Mouse (Mus musculus): Measurements from ENCODE around the gene Efna1. TPM values are rescaled to one million over a fixed set of nuclear protein-coding genes. Genes with fewer than 3 reads are reported as not detected.

Gene Efna1
- polyA plus RNA-seq, 1 experiment from 2014 or later: 16.4 TPM

GRCm38 (mm10) chr3:89238494-89238893 is 42.4 kb downstream of the Efna1 start:
- Histone ChIP-seq H3K4me2 (replicated peaks; ENCODE audit: low read depth, low read length) (no peak overlapping the region), H3K4me3 (ENCODE audit: low read depth, low read length) (no peak overlapping the region), H3K27me3 (ENCODE audit: control insufficient read depth, insufficient read depth, low read length) (no peaks in the 10 kb centered on the region), H3K9ac (ENCODE audit: low read depth, low read length) (no peak overlapping the region), H3K4me1 (replicated peaks; ENCODE audit: control insufficient read depth, insufficient read depth, low read length) (peaks cover 2% of the 10 kb centered on the region), H3K27ac (ENCODE audit: low read depth, low read length) (no peak overlapping the region), H3K36me3 (ENCODE audit: control insufficient read depth, insufficient read depth, low read length) (0 out of 2 replicates have a peak, but pooled peaks cover 3% of the 10 kb centered on the region), H3K9me3 (ENCODE audit: control insufficient read depth, low read length) (no peaks in the 10 kb centered on the region)
- WGBS: 71% methylated on average over 9 of the region's 12 CpGs
- ATAC-seq (ENCODE audit: low FRiP score) (no peak), DNase-seq (ENCODE audit: low spot score) (no peak)

DNA sequence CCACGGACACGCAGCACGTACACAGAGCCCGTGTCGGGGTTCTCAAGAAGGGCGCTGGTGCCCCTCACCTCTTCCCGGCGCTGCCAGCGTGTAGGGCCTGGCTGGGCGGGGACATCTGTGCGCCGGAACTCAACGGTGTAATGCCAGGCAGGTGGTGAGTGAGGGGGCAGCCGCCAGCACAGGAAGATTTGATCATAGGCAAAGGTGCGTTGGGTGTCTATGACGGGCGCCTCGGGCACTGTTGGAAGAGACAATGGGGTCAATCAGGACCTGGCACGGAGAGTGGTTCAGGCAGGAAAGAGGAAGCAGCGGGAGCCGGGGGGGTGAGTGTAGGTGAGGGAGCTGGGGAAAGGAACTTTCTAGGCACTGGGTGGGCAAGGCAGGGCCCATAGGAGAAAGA is 43.3 kb downstream of the Efna1 start:
- ATAC-seq (ENCODE audit: low FRiP score) (no peak), DNase-seq (ENCODE audit: low spot score) (no peak)
- no peak overlapping the region for H3K27ac ChIP-seq (ENCODE audit: low read depth, low read length)

GRCm38 (mm10) chr3:89236516-89236915 is 44.4 kb downstream of the Efna1 start:
- no peak overlapping the region for H3K9ac ChIP-seq (ENCODE audit: low read depth, low read length)
- DNase-seq (ENCODE audit: low spot score): no peak
- H3K36me3 ChIP-seq (ENCODE audit: control insufficient read depth, insufficient read depth, low read length): 0 out of 2 replicates have a peak, but pooled peaks cover 3% of the 10 kb centered on the region
- no peak overlapping the region for H3K4me2 ChIP-seq (replicated peaks; ENCODE audit: low read depth, low read length)
- 91% methylated on average over 10 of the region's 10 CpGs for WGBS
- ATAC-seq (ENCODE audit: low FRiP score): no peak
- H3K4me3 ChIP-seq (ENCODE audit: low read depth, low read length): no peak overlapping the region
- H3K27me3 ChIP-seq (ENCODE audit: control insufficient read depth, insufficient read depth, low read length): no peaks in the 10 kb centered on the region
- no peaks in the 10 kb centered on the region for H3K9me3 ChIP-seq (ENCODE audit: control insufficient read depth, low read length)
- no peaks in the 10 kb centered on the region for H3K4me1 ChIP-seq (replicated peaks; ENCODE audit: control insufficient read depth, insufficient read depth, low read length)
- H3K27ac ChIP-seq (ENCODE audit: low read depth, low read length): no peak overlapping the region

More for the DNA sequence above, 43.3 kb downstream of the Efna1 start:
- Histone ChIP-seq H3K27me3 (ENCODE audit: control insufficient read depth, insufficient read depth, low read length) (no peaks in the 10 kb centered on the region), H3K4me1 (replicated peaks; ENCODE audit: control insufficient read depth, insufficient read depth, low read length) (no peaks in the 10 kb centered on the region), H3K36me3 (ENCODE audit: control insufficient read depth, insufficient read depth, low read length) (0 out of 2 replicates have a peak, but pooled peaks cover 3% of the 10 kb centered on the region), H3K4me3 (ENCODE audit: low read depth, low read length) (no peak overlapping the region), H3K9me3 (ENCODE audit: control insufficient read depth, low read length) (no peaks in the 10 kb centered on the region), H3K4me2 (replicated peaks; ENCODE audit: low read depth, low read length) (no peak overlapping the region), H3K9ac (ENCODE audit: low read depth, low read length) (no peak overlapping the region)
- 95% methylated on average over 21 of the region's 21 CpGs for WGBS

DNA sequence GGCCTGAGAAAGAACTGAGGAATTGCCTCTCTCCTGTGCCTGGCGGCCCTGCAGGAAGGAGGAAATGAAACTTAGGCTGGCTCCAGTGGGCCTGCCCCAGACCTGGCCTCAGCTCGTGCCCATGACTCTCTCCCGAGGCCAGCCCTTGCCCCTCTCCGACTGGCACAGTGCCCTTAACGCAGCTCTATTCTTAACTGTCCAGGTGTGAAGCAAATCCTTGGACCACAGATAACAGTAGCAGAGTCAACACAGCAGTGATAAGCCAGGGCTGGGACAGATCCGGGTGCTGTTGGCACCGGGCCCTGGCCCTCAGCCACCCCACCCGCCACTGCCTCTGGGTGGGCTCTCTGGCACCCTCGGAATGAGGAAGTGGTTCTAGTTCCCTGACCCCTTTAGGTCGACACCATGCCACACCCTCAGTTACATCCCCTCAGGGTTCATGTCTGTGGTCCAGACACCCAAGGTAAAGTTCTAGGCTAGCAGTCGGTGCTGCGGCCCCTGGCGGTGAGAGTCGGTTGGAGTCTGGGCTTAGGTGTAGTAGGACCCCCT is 47.3 kb downstream of the Efna1 start:
- no peaks in the 10 kb centered on the region for H3K27me3 ChIP-seq (ENCODE audit: control insufficient read depth, insufficient read depth, low read length)
- H3K9me3 ChIP-seq (ENCODE audit: control insufficient read depth, low read length): no peaks in the 10 kb centered on the region
- ATAC-seq (ENCODE audit: low FRiP score) (no peak), DNase-seq (ENCODE audit: low spot score) (no peak)
- no peak overlapping the region for H3K4me3 ChIP-seq (ENCODE audit: low read depth, low read length)
- no peak overlapping the region for H3K9ac ChIP-seq (ENCODE audit: low read depth, low read length)
- H3K4me1 ChIP-seq (replicated peaks; ENCODE audit: control insufficient read depth, insufficient read depth, low read length): no peaks in the 10 kb centered on the region
- H3K4me2 ChIP-seq (replicated peaks; ENCODE audit: low read depth, low read length): no peak overlapping the region
- no peak overlapping the region for H3K27ac ChIP-seq (ENCODE audit: low read depth, low read length)
- no peaks in the 10 kb centered on the region for H3K36me3 ChIP-seq (ENCODE audit: control insufficient read depth, insufficient read depth, low read length)
- WGBS: 84% methylated on average over 14 of the region's 14 CpGs

GRCm38 (mm10) chr3:89232614-89233013 is 48.3 kb downstream of the Efna1 start:
- Histone ChIP-seq H3K27me3 (ENCODE audit: control insufficient read depth, insufficient read depth, low read length) (no peaks in the 10 kb centered on the region), H3K9me3 (ENCODE audit: control insufficient read depth, low read length) (no peaks in the 10 kb centered on the region), H3K4me1 (replicated peaks; ENCODE audit: control insufficient read depth, insufficient read depth, low read length) (peaks cover 5% of the 10 kb centered on the region; the same call in 1 of the 2 replicates), H3K27ac (ENCODE audit: low read depth, low read length) (no peak overlapping the region), H3K9ac (ENCODE audit: low read depth, low read length) (no peak overlapping the region), H3K4me3 (ENCODE audit: low read depth, low read length) (no peak overlapping the region), H3K36me3 (ENCODE audit: control insufficient read depth, insufficient read depth, low read length) (no peaks in the 10 kb centered on the region), H3K4me2 (replicated peaks; ENCODE audit: low read depth, low read length) (no peak overlapping the region)
- no peak for DNase-seq (ENCODE audit: low spot score)
- no peak for ATAC-seq (ENCODE audit: low FRiP score)
- WGBS: 70% methylated on average over 6 of the region's 6 CpGs

DNA sequence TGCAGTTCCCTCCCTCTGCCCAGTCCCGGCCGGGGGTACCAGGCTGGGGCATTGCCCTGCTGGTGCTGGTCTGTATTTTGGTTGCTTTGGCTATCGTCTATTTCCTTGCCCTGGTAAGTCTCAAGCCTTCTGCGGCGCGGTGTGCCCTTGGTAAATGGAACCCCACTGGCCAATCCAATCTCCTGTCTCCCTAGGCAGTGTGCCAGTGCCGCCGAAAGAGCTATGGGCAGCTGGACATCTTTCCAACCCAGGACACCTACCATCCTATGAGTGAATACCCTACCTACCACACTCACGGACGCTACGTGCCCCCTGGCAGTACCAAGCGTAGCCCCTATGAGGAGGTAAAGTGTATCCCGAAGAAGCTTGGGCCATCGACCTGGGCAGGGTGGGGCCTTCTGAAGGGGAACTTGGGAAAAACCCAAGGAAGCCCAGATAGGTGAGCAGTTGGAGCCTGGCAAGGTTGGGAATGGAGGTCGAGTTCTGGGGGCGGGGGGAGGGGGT is 49.1 kb downstream of the Efna1 start:
- no peak overlapping the region for H3K27ac ChIP-seq (ENCODE audit: low read depth, low read length)
- 79% methylated on average over 16 of the region's 16 CpGs for WGBS
- no peak for DNase-seq (ENCODE audit: low spot score)

GRCm38 (mm10) chr3:89231345-89231744 is 49.6 kb downstream of the Efna1 start:
- no peaks in the 10 kb centered on the region for H3K36me3 ChIP-seq (ENCODE audit: control insufficient read depth, insufficient read depth, low read length)
- WGBS: 75% methylated on average over 7 of the region's 7 CpGs
- H3K4me3 ChIP-seq (ENCODE audit: low read depth, low read length): no peak overlapping the region
- no peaks in the 10 kb centered on the region for H3K27me3 ChIP-seq (ENCODE audit: control insufficient read depth, insufficient read depth, low read length)
- H3K4me1 ChIP-seq (replicated peaks; ENCODE audit: control insufficient read depth, insufficient read depth, low read length): peaks cover 7% of the 10 kb centered on the region; the same call in 1 of the 2 replicates
- no peak overlapping the region for H3K9ac ChIP-seq (ENCODE audit: low read depth, low read length)
- ATAC-seq (ENCODE audit: low FRiP score) (no peak), DNase-seq (ENCODE audit: low spot score) (no peak)
- H3K9me3 ChIP-seq (ENCODE audit: control insufficient read depth, low read length): no peaks in the 10 kb centered on the region
- H3K4me2 ChIP-seq (replicated peaks; ENCODE audit: low read depth, low read length): no peak overlapping the region
- H3K27ac ChIP-seq (ENCODE audit: low read depth, low read length): no peak overlapping the region

More for the DNA sequence above, 49.1 kb downstream of the Efna1 start:
- Histone ChIP-seq H3K9ac (ENCODE audit: low read depth, low read length) (no peak overlapping the region), H3K36me3 (ENCODE audit: control insufficient read depth, insufficient read depth, low read length) (no peaks in the 10 kb centered on the region), H3K9me3 (ENCODE audit: control insufficient read depth, low read length) (no peaks in the 10 kb centered on the region), H3K4me1 (replicated peaks; ENCODE audit: control insufficient read depth, insufficient read depth, low read length) (peaks cover 7% of the 10 kb centered on the region; the same call in 1 of the 2 replicates), H3K27me3 (ENCODE audit: control insufficient read depth, insufficient read depth, low read length) (no peaks in the 10 kb centered on the region), H3K4me2 (replicated peaks; ENCODE audit: low read depth, low read length) (no peak overlapping the region), H3K4me3 (ENCODE audit: low read depth, low read length) (no peak overlapping the region)
- no peak for ATAC-seq (ENCODE audit: low FRiP score)

DNA sequence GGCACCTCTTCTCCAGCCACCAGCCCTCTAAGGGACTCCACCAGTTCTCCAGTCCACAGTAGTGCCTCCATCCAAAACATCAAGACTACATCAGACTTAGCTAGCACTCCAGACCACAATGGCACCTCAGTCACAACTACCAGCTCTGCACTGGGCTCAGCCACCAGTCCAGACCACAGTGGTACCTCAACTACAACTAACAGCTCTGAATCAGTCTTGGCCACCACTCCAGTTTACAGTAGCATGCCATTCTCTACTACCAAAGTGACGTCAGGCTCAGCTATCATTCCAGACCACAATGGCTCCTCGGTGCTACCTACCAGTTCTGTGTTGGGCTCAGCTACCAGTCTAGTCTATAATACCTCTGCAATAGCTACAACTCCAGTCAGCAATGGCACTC is 50.4 kb downstream of the Efna1 start:
- Histone ChIP-seq H3K9ac (ENCODE audit: low read depth, low read length) (no peak overlapping the region), H3K9me3 (ENCODE audit: control insufficient read depth, low read length) (no peaks in the 10 kb centered on the region), H3K27me3 (ENCODE audit: control insufficient read depth, insufficient read depth, low read length) (no peaks in the 10 kb centered on the region), H3K4me1 (replicated peaks; ENCODE audit: control insufficient read depth, insufficient read depth, low read length) (peaks cover 9% of the 10 kb centered on the region; the same call in 1 of the 2 replicates), H3K27ac (ENCODE audit: low read depth, low read length) (no peak overlapping the region), H3K4me2 (replicated peaks; ENCODE audit: low read depth, low read length) (no peak overlapping the region), H3K36me3 (ENCODE audit: control insufficient read depth, insufficient read depth, low read length) (no peaks in the 10 kb centered on the region), H3K4me3 (ENCODE audit: low read depth, low read length) (no peak overlapping the region)
- WGBS: 89% methylated on average over 2 of the region's 2 CpGs
- no peak for DNase-seq (ENCODE audit: low spot score)
- no peak for ATAC-seq (ENCODE audit: low FRiP score)

GRCm38 (mm10) chr3:89229276-89229675 is 51.7 kb downstream of the Efna1 start:
- no peak overlapping the region for H3K4me3 ChIP-seq (ENCODE audit: low read depth, low read length)
- H3K9me3 ChIP-seq (ENCODE audit: control insufficient read depth, low read length): no peaks in the 10 kb centered on the region
- DNase-seq (ENCODE audit: low spot score) (no peak), ATAC-seq (ENCODE audit: low FRiP score) (no peak)
- H3K4me1 ChIP-seq (replicated peaks; ENCODE audit: control insufficient read depth, insufficient read depth, low read length): peaks cover 10% of the 10 kb centered on the region
- H3K27me3 ChIP-seq (ENCODE audit: control insufficient read depth, insufficient read depth, low read length): 0 out of 2 replicates have a peak, but pooled peaks cover 2% of the 10 kb centered on the region
- no peak overlapping the region for H3K27ac ChIP-seq (ENCODE audit: low read depth, low read length)
- no peak overlapping the region for H3K4me2 ChIP-seq (replicated peaks; ENCODE audit: low read depth, low read length)
- H3K36me3 ChIP-seq (ENCODE audit: control insufficient read depth, insufficient read depth, low read length): no peaks in the 10 kb centered on the region
- WGBS: 58% methylated on average over 4 of the region's 4 CpGs
- H3K9ac ChIP-seq (ENCODE audit: low read depth, low read length): no peak overlapping the region

All from hindbrain, embryonic 11.5 days (tissue).